Mouse (Mus musculus) CH12.LX (cell line): ENCODE results near the gene Zfp689. TPM values are rescaled to one million over a fixed set of nuclear protein-coding genes. Genes with fewer than 3 reads are reported as not detected.

Source experiments
- DNase-seq: peaks from one replicate; pipeline ENCODE4 v3.0.0-alpha.2; 2013; ENCODE audit errors: extremely low read depth
- H3K27ac ChIP-seq: 2 replicates; pipeline ENCODE4 v1.5.1; 2012; ENCODE audit warnings: low read depth, mild to moderate bottlenecking, control low read depth, moderate library complexity; ENCODE audit not compliant: insufficient read depth
- H3K27me3 ChIP-seq: replicated peaks from 2 replicates; pipeline ENCODE3; 2012; ENCODE audit warnings: inconsistent platforms
- H3K36me3 ChIP-seq, 2 experiments: replicated peaks in 1 of 2; 2 replicates each; pipeline versions ENCODE3 to v1.6.1; 2012; ENCODE audit warnings: inconsistent platforms in 1 of 2, low read length in 1 of 2, mild to moderate bottlenecking in 1 of 2, mixed read lengths in 1 of 2, moderate library complexity in 1 of 2; ENCODE audit not compliant: control insufficient read depth in 1 of 2, insufficient read depth in 1 of 2
- H3K4me1 ChIP-seq, 2 experiments: 2 replicates each; pipeline ENCODE4 v1.6.1; 2012; ENCODE audit warnings: inconsistent platforms in 1 of 2, moderate library complexity in 1 of 2; ENCODE audit not compliant: insufficient read depth in 2 of 2, control insufficient read depth in 1 of 2
- H3K4me2 ChIP-seq: 2 replicates; pipeline ENCODE4 v1.6.1; 2012; ENCODE audit warnings: low read depth, mild to moderate bottlenecking, control low read depth; ENCODE audit not compliant: poor library complexity, insufficient read depth, severe bottlenecking
- H3K4me3 ChIP-seq, 3 experiments: fragments of 150-350 bp in 1 of 3; sonication (generic) in 1 of 3; replicated peaks in 1 of 3; 2 replicates each; pipeline versions ENCODE3 to v1.5.1; 2011 to 2012; ENCODE audit warnings: low read depth in 2 of 3, low read length in 2 of 3, mild to moderate bottlenecking in 2 of 3, moderate library complexity in 2 of 3, control low read depth in 1 of 3, improper control_type of control experiment in 1 of 3, inconsistent platforms in 1 of 3, mixed read lengths in 1 of 3; ENCODE audit not compliant: poor library complexity in 1 of 3
- H3K79me2 ChIP-seq: replicated peaks from 2 replicates; pipeline ENCODE4 v1.6.1; 2012; ENCODE audit warnings: mild to moderate bottlenecking, moderate library complexity; ENCODE audit not compliant: control insufficient read depth, poor library complexity, insufficient read depth, severe bottlenecking; ENCODE audit errors: extremely low read depth
- H3K9ac ChIP-seq: 2 replicates; pipeline ENCODE4 v1.6.1; 2012; ENCODE audit warnings: low read depth, mild to moderate bottlenecking, control low read depth, moderate library complexity; ENCODE audit not compliant: insufficient read depth
- H3K9me3 ChIP-seq: replicated peaks from 2 replicates; pipeline ENCODE3; 2012; ENCODE audit warnings: low read length, inconsistent platforms, mixed read lengths
- BHLHE40 ChIP-seq: IDR thresholded peaks from 2 replicates; pipeline ENCODE4 v1.6.1; 2011; ENCODE audit warnings: mild to moderate bottlenecking, low read depth, low read length, improper control_type of control experiment
- CHD2 ChIP-seq: IDR thresholded peaks from 2 replicates; pipeline ENCODE4 v1.6.1; 2011; ENCODE audit warnings: low read length, improper control_type of control experiment
- CTCF ChIP-seq, 2 experiments: IDR thresholded peaks in 1 of 2; conservative IDR thresholded peaks in 1 of 2; 2 replicates each; pipeline ENCODE4 v1.5.1; 2011 to 2012; ENCODE audit warnings: low read depth in 2 of 2, low read length in 2 of 2, improper control_type of control experiment in 1 of 2, inconsistent platforms in 1 of 2, mild to moderate bottlenecking in 1 of 2, moderate library complexity in 1 of 2
- E2F4 ChIP-seq: IDR thresholded peaks from 2 replicates; pipeline ENCODE4 v1.6.1; 2011; ENCODE audit warnings: low read depth, low read length, improper control_type of control experiment; ENCODE audit not compliant: insufficient replicate concordance
- ELF1 ChIP-seq: IDR thresholded peaks from 2 replicates; pipeline ENCODE4 v1.6.1; 2014; ENCODE audit warnings: low read depth, mild to moderate bottlenecking, inconsistent platforms, low read length, improper control_type of control experiment
- ETS1 ChIP-seq: conservative IDR thresholded peaks from 2 replicates; pipeline ENCODE4 v1.6.1; 2012; ENCODE audit warnings: low read depth, mild to moderate bottlenecking, inconsistent platforms, low read length, improper control_type of control experiment, moderate library complexity
- KAT2A ChIP-seq: IDR thresholded peaks from 2 replicates; pipeline ENCODE4 v1.6.1; 2012; ENCODE audit warnings: low read length, improper control_type of control experiment, inconsistent platforms; ENCODE audit not compliant: insufficient replicate concordance
- MAFK ChIP-seq: IDR thresholded peaks from 2 replicates; pipeline ENCODE4 v1.6.1; 2011; ENCODE audit warnings: low read length, improper control_type of control experiment; ENCODE audit not compliant: insufficient replicate concordance
- MAX ChIP-seq: IDR thresholded peaks from 2 replicates; pipeline ENCODE4 v1.6.1; 2011; ENCODE audit warnings: low read length, improper control_type of control experiment
- MAZ ChIP-seq: IDR thresholded peaks from 2 replicates; pipeline ENCODE4 v1.6.1; 2012; ENCODE audit warnings: low read depth, mild to moderate bottlenecking, inconsistent platforms, low read length, improper control_type of control experiment, moderate library complexity
- MEF2A ChIP-seq: IDR thresholded peaks from 2 replicates; pipeline ENCODE4 v1.6.1; 2014; ENCODE audit warnings: low read depth, mild to moderate bottlenecking, inconsistent platforms, low read length, improper control_type of control experiment, borderline replicate concordance
- NELFE ChIP-seq: IDR thresholded peaks from 2 replicates; pipeline ENCODE4 v1.6.1; 2011; ENCODE audit warnings: low read depth, low read length, improper control_type of control experiment
- PAX5 ChIP-seq: IDR thresholded peaks from 2 replicates; pipeline ENCODE4 v1.6.1; 2012; ENCODE audit warnings: low read length, inconsistent platforms, mixed read lengths
- POLR2A ChIP-seq: IDR thresholded peaks from 2 replicates; pipeline ENCODE4 v1.6.1; 2011; ENCODE audit warnings: low read depth, mild to moderate bottlenecking, improper control_type of control experiment, low read length
- POLR2AphosphoS2 ChIP-seq: IDR thresholded peaks from 2 replicates; pipeline ENCODE4 v1.6.1; 2011; ENCODE audit warnings: low read depth, low read length, improper control_type of control experiment
- SIN3A ChIP-seq: IDR thresholded peaks from 2 replicates; pipeline ENCODE4 v1.6.1; 2012; ENCODE audit warnings: low read length, improper control_type of control experiment, inconsistent platforms
- SMC3 ChIP-seq: IDR thresholded peaks from 2 replicates; pipeline ENCODE4 v1.6.1; 2011; ENCODE audit warnings: low read depth, low read length, improper control_type of control experiment
- TBP ChIP-seq: conservative IDR thresholded peaks from 2 replicates; pipeline ENCODE4 v1.6.1; 2011; ENCODE audit warnings: low read depth, low read length, improper control_type of control experiment
- TCF12 ChIP-seq: IDR thresholded peaks from 2 replicates; pipeline ENCODE4 v1.6.1; 2014; ENCODE audit warnings: low read depth, mild to moderate bottlenecking, inconsistent platforms, low read length, improper control_type of control experiment
- ZKSCAN1 ChIP-seq: IDR thresholded peaks from 2 replicates; pipeline ENCODE4 v1.6.1; 2012; ENCODE audit warnings: low read depth, inconsistent platforms, low read length, improper control_type of control experiment, borderline replicate concordance
- ZMIZ1 ChIP-seq: IDR thresholded peaks from 2 replicates; pipeline ENCODE4 v1.6.1; 2012; ENCODE audit warnings: low read depth, mild to moderate bottlenecking, inconsistent platforms, low read length, improper control_type of control experiment
- ZNF384 ChIP-seq: IDR thresholded peaks from 2 replicates; pipeline ENCODE4 v1.6.1; 2012; ENCODE audit warnings: low read depth, low read length, improper control_type of control experiment, inconsistent platforms
- dilution Hi-C: fragments of 300-500 bp; cut with MboI; formaldehyde crosslinking; loops from 2 replicates; pipeline ENCODE4 v1.14.3; 2020; ENCODE audit warnings: low sequenced_read_pairs; ENCODE audit not compliant: extremely low pct_unique_long_range_greater_than_20kb, extremely low pct_ligation_motif_present
- in situ Hi-C: fragments of 300-500 bp; cut with MboI; formaldehyde crosslinking; loops from 3 replicates; pipeline ENCODE4 v1.14.3; 2019; ENCODE audit warnings: low sequenced_read_pairs, low pct_ligation_motif_present, low pct_unique_long_range_greater_than_20kb, mixed read lengths
- polyA plus RNA-seq: library from polyadenylated mRNA; unstranded; fragments of >175 nt; gene quantifications from 2 replicates; pipeline ENCODE4 v1.2.1, GENCODE M21; 2012; ENCODE audit warnings: low read depth; ENCODE audit not compliant: insufficient read length
- total RNA-seq, 2 experiments: library from RNA; depleted of rRNA; stranded (reverse); fragments of 300-350 nt in 1 of 2; fragments of >200 nt in 1 of 2; gene quantifications; 2 replicates each; pipeline ENCODE4 v1.2.3; 2012 to 2014

The Zfp689 gene
- total and polyA plus RNA-seq, 3 experiments: 2.3 to 3.6 (median 3.2) TPM

DNA sequence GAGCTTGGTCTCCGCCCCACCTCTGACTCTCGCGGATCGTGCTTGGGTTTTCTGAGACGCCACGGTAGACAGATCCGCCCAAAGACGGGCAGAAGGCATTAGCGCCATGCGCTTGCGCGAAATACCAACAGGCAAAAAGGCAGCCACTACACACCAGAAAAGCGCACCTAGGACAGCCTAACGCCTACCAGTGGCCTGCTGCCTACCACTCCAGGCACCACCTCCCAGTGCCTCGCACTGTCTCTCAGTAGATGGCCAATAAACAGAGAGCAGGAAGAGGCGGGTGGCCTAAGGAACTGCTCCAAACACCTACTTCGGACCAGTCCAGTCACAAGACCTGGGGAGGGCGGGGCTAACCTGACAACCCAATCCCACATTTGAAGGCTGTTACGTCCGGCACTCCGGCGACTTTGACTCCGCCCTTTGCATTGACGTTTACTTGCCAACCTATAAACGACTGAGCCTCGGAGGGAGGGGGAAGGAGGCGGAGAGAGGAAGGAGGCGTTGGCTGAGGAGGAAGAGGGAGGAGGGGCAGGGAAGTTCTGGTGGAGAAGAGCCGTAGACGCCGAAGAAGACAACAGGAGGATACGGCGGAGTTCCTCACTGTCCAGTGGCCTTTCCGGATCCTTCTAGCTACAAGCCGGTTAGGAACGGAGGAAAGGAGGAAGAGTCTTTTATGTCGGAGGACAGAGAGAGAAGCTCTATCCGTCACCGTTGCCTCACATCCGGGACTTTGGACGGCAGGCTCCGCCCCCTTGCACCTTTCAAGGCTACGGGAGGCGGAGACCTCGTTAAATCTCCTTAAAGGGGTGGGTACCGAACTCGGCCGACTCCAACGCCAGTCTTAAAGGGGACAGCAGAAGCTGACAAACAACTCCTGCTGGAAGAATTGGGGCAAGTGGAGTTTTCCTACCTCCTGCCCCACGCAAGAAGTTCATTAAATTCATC is 29.0 kb upstream of the Zfp689 start (continued):
- TF ChIP-seq MAX (peak; percentile 62; the same call in 1 of the 2 replicates), KAT2A (peak; percentile 79; the same call in 1 of the 2 replicates), SIN3A (peak; percentile 84), ZMIZ1 (peak; percentile 70), MAZ (peak; percentile 92), POLR2A (peak; percentile 73), E2F4 (no peak), MEF2A (no peak; the same call in 1 of the 2 replicates), NELFE (peak; percentile 58; the same call in 1 of the 2 replicates), ZNF384 (no peak), BHLHE40 (peak; percentile 20; the same call in 1 of the 2 replicates), ELF1 (peak; percentile 86), CHD2 (peak; percentile 87), ETS1 (no peak; the same call in 1 of the 2 replicates), POLR2AphosphoS2 (peak; percentile 90), SMC3 (no peak), TCF12 (peak; percentile 64), MAFK (no peak), PAX5 (no peak), ZKSCAN1 (no peak)

DNA sequence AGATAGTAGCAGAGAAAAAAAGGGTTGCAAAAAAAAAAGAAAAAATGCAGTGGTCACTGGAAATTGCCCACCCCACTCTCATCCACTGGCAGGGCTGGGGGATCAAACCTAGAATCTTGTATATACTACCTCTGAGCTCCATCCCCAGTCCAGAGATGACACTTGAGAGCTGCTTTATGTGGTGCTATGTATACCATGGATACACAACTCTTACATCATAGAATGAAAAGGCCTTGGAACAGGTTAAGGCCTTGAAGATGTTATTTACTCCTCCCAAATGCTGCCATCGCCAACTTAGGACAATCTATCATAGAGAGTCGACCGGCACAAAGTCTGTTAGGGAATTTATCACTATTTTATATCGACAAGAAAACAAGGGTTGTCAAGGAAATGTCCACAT is 27.9 kb upstream of the Zfp689 start:
- H3K36me3 ChIP-seq: peaks cover 28 to 50% of the 10 kb centered on the region in 2 experiments
- H3K4me1 ChIP-seq: peaks cover 3 to 32% of the 10 kb centered on the region in 2 experiments; a peak in 2 of 4 replicates
- peak overlapping the region; percentile 58 for H3K9ac ChIP-seq
- peaks cover 32% of the 10 kb centered on the region for H3K79me2 ChIP-seq
- dilution Hi-C loops: no loop called here
- in situ Hi-C loops: loop anchor here (5.0 kb wide), 1 partner anchor 115 kb away; no protein-coding TSS in a partner anchor
- no peak for TF ChIP-seq TBP
- TF ChIP-seq E2F4: no peak
- no peak for TF ChIP-seq CTCF (conservative IDR thresholded peaks at IDR 0.05 in 1 of 2, IDR thresholded peaks at IDR 0.05 in 1 of 2; ENCODE audit: low read depth in 2 of 2, low read length in 2 of 2)
- H3K4me2 ChIP-seq: peak overlapping the region; percentile 70
- DNase-seq: no peak
- no peaks in the 10 kb centered on the region for H3K9me3 ChIP-seq
- H3K27ac ChIP-seq: no peak overlapping the region; the same call in 1 of the 2 replicates
- peak overlapping the region in 2 of 3 experiments; percentile 65 to 80 for H3K4me3 ChIP-seq
- no peaks in the 10 kb centered on the region for H3K27me3 ChIP-seq
